Mouse (Mus musculus) midbrain, embryonic 10.5 days (tissue): ENCODE measurements around the gene Thrb. TPM values are rescaled to one million over a fixed set of nuclear protein-coding genes. Genes with fewer than 3 reads are reported as not detected.

ENCODE experiments used
- DNase-seq: peaks from one replicate; pipeline ENCODE4 v3.0.0-alpha.2; 2017; ENCODE audit warnings: low spot score
- H3K27ac ChIP-seq: fragments of 300-500 bp; sonication (generic); replicated peaks from 2 replicates; pipeline ENCODE4 v1.5.1; 2016; ENCODE audit warnings: mild to moderate bottlenecking
- H3K27me3 ChIP-seq: fragments of 300-500 bp; sonication (generic); 2 replicates; pipeline ENCODE4 v1.6.1; 2016; ENCODE audit warnings: low read depth, mild to moderate bottlenecking; ENCODE audit not compliant: poor library complexity, severe bottlenecking
- H3K36me3 ChIP-seq: fragments of 300-500 bp; sonication (generic); 2 replicates; pipeline ENCODE4 v1.6.1; 2016; ENCODE audit warnings: mild to moderate bottlenecking, moderate library complexity
- H3K4me1 ChIP-seq: fragments of 300-500 bp; sonication (generic); 2 replicates; pipeline ENCODE4 v1.6.1; 2016
- H3K4me3 ChIP-seq: fragments of 300-500 bp; sonication (generic); 2 replicates; pipeline ENCODE4 v1.5.1; 2016; ENCODE audit warnings: mild to moderate bottlenecking, moderate library complexity
- H3K9me3 ChIP-seq: fragments of 300-500 bp; sonication (generic); replicated peaks from 2 replicates; pipeline ENCODE4 v1.6.1; 2016; ENCODE audit warnings: mild to moderate bottlenecking
- WGBS: fragments of 180-500 bp; shearing (Covaris S2); methylation state at CpG from one replicate; pipeline ENCODE4 v1.1.7; 2016; 5-methylcytosine and 5-hydroxymethylcytosine counted together
- polyA plus RNA-seq: library from polyadenylated mRNA; unstranded; fragments of >200 nt; fragmentation: Nextera tagmentation; extraction: Ambion mirVana; gene quantifications from 2 replicates; pipeline ENCODE4 v1.2.1, GENCODE M21; 2016

Gene Thrb
- polyA plus RNA-seq, 1 experiment from 2014 or later = 1.3 TPM

GRCm38 (mm10) chr14:17748945-17749344 lies 88.9 kb downstream of the Thrb start:
- H3K4me1 ChIP-seq = peaks cover 24% of the 10 kb centered on the region
- H3K36me3 ChIP-seq = no peaks in the 10 kb centered on the region
- H3K9me3 ChIP-seq = no peaks in the 10 kb centered on the region
- no peak overlapping the region for H3K27ac ChIP-seq
- H3K27me3 ChIP-seq = peaks cover 4% of the 10 kb centered on the region; the same call in 1 of the 2 replicates
- DNase-seq = no peak
- H3K4me3 ChIP-seq = no peak overlapping the region

DNA sequence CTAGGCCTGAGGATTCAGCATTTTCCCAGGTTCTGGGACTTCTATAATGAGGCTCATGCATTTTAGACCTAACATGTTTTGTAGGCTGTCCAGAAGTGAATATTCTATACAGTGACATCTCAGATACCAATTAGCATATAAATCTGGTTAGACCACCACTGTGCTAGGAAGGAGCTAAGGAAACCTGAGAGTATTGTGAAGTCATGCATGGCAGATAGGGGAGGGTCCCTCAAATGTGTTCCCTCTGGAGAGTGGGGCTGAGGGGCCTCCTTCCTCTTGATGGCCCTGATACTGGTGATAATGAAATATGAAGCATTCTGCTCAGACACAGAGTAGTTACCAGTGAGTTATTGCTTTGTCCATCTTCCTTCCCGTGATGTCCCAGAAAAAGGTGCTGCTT lies 91.8 kb downstream of the Thrb start:
- Histone ChIP-seq H3K27me3 (peaks cover 4% of the 10 kb centered on the region; the same call in 1 of the 2 replicates), H3K36me3 (no peaks in the 10 kb centered on the region), H3K27ac (no peak overlapping the region), H3K4me3 (no peak overlapping the region), H3K4me1 (peaks cover 28% of the 10 kb centered on the region), H3K9me3 (no peaks in the 10 kb centered on the region)
- WGBS = 96% methylated on average over 1 of the region's 1 CpGs
- no peak for DNase-seq

- Histone ChIP-seq H3K4me3 (no peak overlapping the region), H3K27ac (no peak overlapping the region), H3K36me3 (no peaks in the 10 kb centered on the region), H3K9me3 (no peaks in the 10 kb centered on the region), H3K27me3 (no peaks in the 10 kb centered on the region), H3K4me1 (peaks cover 28% of the 10 kb centered on the region)
- WGBS = 88% methylated on average over 1 of the region's 1 CpGs
- DNase-seq = no peak
These were observed 93.4 kb downstream of the Thrb start for GRCm38 (mm10) chr14:17753429-17753828.

GRCm38 (mm10) chr14:17756732-17757131 lies 96.7 kb downstream of the Thrb start:
- H3K27me3 ChIP-seq = no peaks in the 10 kb centered on the region
- H3K4me3 ChIP-seq = no peak overlapping the region
- H3K4me1 ChIP-seq = peaks cover 17% of the 10 kb centered on the region
- H3K27ac ChIP-seq = no peak overlapping the region
- no peak for DNase-seq
- H3K9me3 ChIP-seq = no peaks in the 10 kb centered on the region
- no peaks in the 10 kb centered on the region for H3K36me3 ChIP-seq

DNA sequence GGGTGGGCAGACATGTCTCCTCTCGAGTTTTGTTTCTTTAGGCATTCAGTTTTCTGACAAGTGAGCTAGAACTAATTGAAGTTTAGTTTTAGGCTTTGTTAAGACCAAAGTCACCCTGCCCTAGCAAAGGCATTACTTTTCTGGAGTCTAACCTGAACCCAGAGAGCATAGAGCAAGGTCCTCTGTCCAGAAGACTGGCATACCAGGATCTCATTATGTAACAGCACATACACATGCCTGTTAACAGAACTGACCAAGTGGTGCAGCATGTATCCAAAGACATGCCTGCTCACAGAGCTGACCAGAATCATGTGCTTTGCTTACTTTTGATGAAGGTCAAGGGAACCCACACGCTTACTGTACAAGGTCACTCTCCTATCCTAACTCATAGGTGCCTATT lies 107.9 kb downstream of the Thrb start:
- H3K27ac ChIP-seq = no peak overlapping the region
- whole genome bisulfite sequencing = 68% methylated on average over 2 of the region's 2 CpGs
- H3K36me3 ChIP-seq = no peaks in the 10 kb centered on the region
- no peak overlapping the region for H3K4me3 ChIP-seq
- H3K27me3 ChIP-seq = no peaks in the 10 kb centered on the region
- H3K9me3 ChIP-seq = no peaks in the 10 kb centered on the region
- no peak for DNase-seq
- H3K4me1 ChIP-seq = no peaks in the 10 kb centered on the region

DNA sequence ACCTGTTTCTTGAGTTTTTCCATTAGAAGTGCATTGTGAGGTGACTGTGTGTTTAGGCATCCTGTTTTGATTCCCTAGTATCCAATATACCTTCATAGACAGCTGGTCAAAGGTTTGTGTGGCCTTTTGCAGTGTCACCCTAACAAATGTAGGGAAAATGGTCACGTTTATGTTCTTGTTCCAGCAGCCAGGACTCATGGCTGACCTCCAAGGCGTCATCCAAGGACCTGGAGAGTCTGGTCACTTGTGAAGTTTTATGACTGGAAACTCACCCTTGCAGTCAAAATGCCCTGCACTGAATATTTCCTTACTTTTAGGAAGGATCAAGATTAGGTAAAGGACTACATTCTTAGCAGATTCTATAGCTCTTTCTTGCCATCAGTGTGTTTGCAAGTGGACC lies 114.3 kb downstream of the Thrb start:
- Histone ChIP-seq H3K27me3 (no peaks in the 10 kb centered on the region), H3K27ac (no peak overlapping the region), H3K4me3 (no peak overlapping the region), H3K4me1 (no peaks in the 10 kb centered on the region), H3K36me3 (no peaks in the 10 kb centered on the region), H3K9me3 (no peaks in the 10 kb centered on the region)
- DNase-seq = no peak
- WGBS = 88% methylated on average over 2 of the region's 2 CpGs

- H3K27me3 ChIP-seq = no peaks in the 10 kb centered on the region
- 77% methylated on average over 4 of the region's 4 CpGs for WGBS
- no peaks in the 10 kb centered on the region for H3K36me3 ChIP-seq
- H3K9me3 ChIP-seq = no peaks in the 10 kb centered on the region
- no peak for DNase-seq
- no peak overlapping the region for H3K27ac ChIP-seq
- peaks cover 12% of the 10 kb centered on the region for H3K4me1 ChIP-seq
- no peak overlapping the region for H3K4me3 ChIP-seq
These were observed 121.9 kb downstream of the Thrb start for GRCm38 (mm10) chr14:17781921-17782320.

DNA sequence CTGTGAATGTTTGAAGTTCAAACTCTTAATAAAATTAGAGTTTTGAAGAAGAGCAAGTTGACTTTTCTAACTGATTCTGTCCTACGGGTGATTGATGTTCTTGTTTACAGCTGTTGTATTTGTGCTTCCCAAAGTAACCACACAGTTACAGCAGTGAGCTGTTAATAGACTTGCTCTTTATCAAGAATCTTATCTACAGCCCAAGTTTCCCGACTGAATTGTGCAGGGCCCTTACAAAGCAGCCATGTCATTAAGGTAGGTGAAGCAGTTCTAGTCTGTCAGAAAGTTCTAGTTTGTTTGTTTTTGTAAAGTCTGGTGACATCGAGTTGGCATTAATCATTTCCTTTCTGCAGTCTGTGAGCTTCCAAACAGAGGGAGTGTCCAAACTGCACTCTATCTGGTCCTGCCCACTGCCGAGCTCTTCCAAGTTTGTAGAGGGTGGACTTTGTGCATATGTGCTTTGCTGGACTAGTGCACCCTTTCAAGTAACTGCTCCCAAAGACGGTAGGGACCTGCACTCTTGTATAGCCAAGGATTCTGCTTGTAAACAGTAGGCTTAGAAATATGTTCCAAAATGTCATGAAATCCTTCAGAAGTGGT lies 124.2 kb downstream of the Thrb start:
- H3K27ac ChIP-seq = no peak overlapping the region
- H3K36me3 ChIP-seq = no peaks in the 10 kb centered on the region
- WGBS = 76% methylated on average over 5 of the region's 5 CpGs
- H3K4me1 ChIP-seq = peaks cover 12% of the 10 kb centered on the region
- no peaks in the 10 kb centered on the region for H3K9me3 ChIP-seq
- DNase-seq = no peak
- H3K27me3 ChIP-seq = no peaks in the 10 kb centered on the region
- H3K4me3 ChIP-seq = no peak overlapping the region

DNA sequence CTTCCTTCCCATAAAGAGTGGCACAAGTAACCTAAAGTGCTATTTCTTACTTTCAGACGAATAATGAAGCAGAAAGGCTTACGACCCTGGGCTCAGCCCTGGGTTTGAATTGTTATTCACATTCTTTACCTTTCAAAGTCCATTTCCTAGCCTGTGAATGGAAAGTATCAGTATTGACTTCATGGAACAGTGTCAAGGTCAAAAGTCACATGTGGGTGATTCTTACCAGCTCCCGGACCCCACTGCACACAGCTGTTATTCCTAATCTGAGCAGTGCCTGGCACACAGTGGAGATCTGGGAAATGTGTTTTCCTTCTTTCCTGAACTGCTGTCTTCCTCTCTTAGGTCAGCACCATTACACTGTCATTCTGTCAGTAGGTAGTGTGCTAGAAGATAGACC lies 125.3 kb downstream of the Thrb start:
- Histone ChIP-seq H3K4me1 (peaks cover 12% of the 10 kb centered on the region), H3K36me3 (no peaks in the 10 kb centered on the region), H3K27ac (no peak overlapping the region), H3K4me3 (no peak overlapping the region), H3K9me3 (no peaks in the 10 kb centered on the region), H3K27me3 (no peaks in the 10 kb centered on the region)
- 50% methylated on average over 3 of the region's 3 CpGs for WGBS
- no peak for DNase-seq

DNA sequence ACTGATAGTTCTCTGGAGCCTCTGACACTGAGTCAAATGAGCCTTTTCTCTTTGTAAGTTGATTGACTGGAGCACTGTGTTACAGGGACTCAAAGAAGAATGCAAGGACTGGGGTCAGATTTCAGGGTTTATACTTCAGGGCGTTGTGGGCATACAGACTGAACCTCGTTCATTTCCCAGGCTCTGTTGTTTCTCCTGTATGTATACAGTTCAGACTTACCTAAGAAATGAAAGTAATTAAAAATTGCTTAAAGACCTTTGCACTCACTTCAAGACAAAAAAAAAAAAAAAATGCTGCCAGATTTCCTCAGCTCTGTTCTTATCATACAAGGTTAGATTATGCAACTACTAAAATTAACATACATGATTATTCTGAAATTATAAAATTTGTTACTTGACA lies 126.2 kb downstream of the Thrb start:
- H3K4me1 ChIP-seq = peaks cover 12% of the 10 kb centered on the region
- 12% methylated on average over 2 of the region's 2 CpGs for WGBS

GRCm38 (mm10) chr14:17803934-17804602 lies 144.0 kb downstream of the Thrb start:
- Histone ChIP-seq H3K27ac (no peak overlapping the region), H3K4me1 (no peaks in the 10 kb centered on the region), H3K4me3 (no peak overlapping the region), H3K27me3 (no peaks in the 10 kb centered on the region), H3K9me3 (no peaks in the 10 kb centered on the region), H3K36me3 (no peaks in the 10 kb centered on the region)
- DNase-seq = no peak
- 75% methylated on average over 3 of the region's 3 CpGs for WGBS

More for the DNA sequence above, 126.2 kb downstream of the Thrb start:
- Histone ChIP-seq H3K4me3 (no peak overlapping the region), H3K9me3 (no peaks in the 10 kb centered on the region), H3K27ac (no peak overlapping the region), H3K36me3 (no peaks in the 10 kb centered on the region), H3K27me3 (no peaks in the 10 kb centered on the region)
- DNase-seq = no peak

DNA sequence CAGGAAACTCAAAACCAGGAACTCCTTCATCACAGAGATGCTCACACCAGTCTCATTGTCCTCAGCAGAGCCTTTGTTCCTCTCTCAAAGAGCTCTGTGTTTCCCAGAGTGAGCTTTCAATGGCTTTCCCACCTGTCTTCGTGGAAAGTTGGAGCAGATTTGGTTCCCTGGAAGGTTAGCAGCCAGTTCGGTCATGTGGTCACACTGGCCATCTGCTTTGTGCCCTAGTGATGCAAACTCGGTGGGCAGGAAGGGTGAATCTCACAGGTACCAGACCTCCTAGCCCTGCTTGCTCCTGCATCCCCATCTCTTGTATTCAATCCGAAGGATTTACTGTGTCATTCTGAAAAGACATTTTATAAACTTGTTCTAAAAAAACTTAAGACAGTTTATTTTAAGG lies 151.0 kb downstream of the Thrb start:
- DNase-seq = no peak
- H3K36me3 ChIP-seq = no peaks in the 10 kb centered on the region
- H3K9me3 ChIP-seq = no peaks in the 10 kb centered on the region
- no peaks in the 10 kb centered on the region for H3K4me1 ChIP-seq
- no peaks in the 10 kb centered on the region for H3K27me3 ChIP-seq
- no peak overlapping the region for H3K4me3 ChIP-seq
- WGBS = 67% methylated on average over 4 of the region's 4 CpGs
- H3K27ac ChIP-seq = no peak overlapping the region

- H3K4me3 ChIP-seq = no peak overlapping the region
- no peaks in the 10 kb centered on the region for H3K9me3 ChIP-seq
- H3K36me3 ChIP-seq = no peaks in the 10 kb centered on the region
- 83% methylated on average over 5 of the region's 5 CpGs for WGBS
- DNase-seq = no peak
- H3K27ac ChIP-seq = no peak overlapping the region
- H3K4me1 ChIP-seq = no peaks in the 10 kb centered on the region
- no peaks in the 10 kb centered on the region for H3K27me3 ChIP-seq
These were observed 152.4 kb downstream of the Thrb start for GRCm38 (mm10) chr14:17812414-17812813.
